Mouse (Mus musculus) hindbrain, embryonic 11.5 days (tissue): ENCODE results near the gene Kbtbd2. TPM values are rescaled to one million over a fixed set of nuclear protein-coding genes. Genes with fewer than 3 reads are reported as not detected.

Experiments used
- ATAC-seq: fragments of 200-750 bp; cut with Nextera tagmentation; 2 replicates; pipeline ENCODE4 v1.8.0; 2017; ENCODE audit warnings: mild to moderate bottlenecking, moderate TSS enrichment, moderate library complexity; ENCODE audit not compliant: low FRiP score
- DNase-seq: peaks from one replicate; pipeline ENCODE4 v3.0.0-alpha.2; 2015; ENCODE audit warnings: low spot score
- H3K27ac ChIP-seq: fragments of 300-500 bp; sonication (generic); 2 replicates; pipeline ENCODE4 v1.5.1; 2014; ENCODE audit warnings: mild to moderate bottlenecking, low read depth, low read length
- H3K27me3 ChIP-seq: fragments of 300-500 bp; sonication (generic); 2 replicates; pipeline ENCODE4 v1.6.1; 2014; ENCODE audit warnings: mild to moderate bottlenecking, low read length, moderate library complexity, mixed read lengths; ENCODE audit not compliant: control insufficient read depth, insufficient read depth
- H3K36me3 ChIP-seq: fragments of 300-500 bp; sonication (generic); 2 replicates; pipeline ENCODE4 v1.6.1; 2014; ENCODE audit warnings: mild to moderate bottlenecking, low read length, moderate library complexity, mixed read lengths; ENCODE audit not compliant: control insufficient read depth, insufficient read depth
- H3K4me1 ChIP-seq: fragments of 300-500 bp; sonication (generic); replicated peaks from 2 replicates; pipeline ENCODE4 v1.6.1; 2014; ENCODE audit warnings: low read length, mixed read lengths; ENCODE audit not compliant: control insufficient read depth, insufficient read depth
- H3K4me2 ChIP-seq: fragments of 300-500 bp; sonication (generic); replicated peaks from 2 replicates; pipeline ENCODE4 v1.6.1; 2014; ENCODE audit warnings: mild to moderate bottlenecking, low read depth, low read length
- H3K4me3 ChIP-seq: fragments of 300-500 bp; sonication (generic); 2 replicates; pipeline ENCODE4 v1.5.1; 2014; ENCODE audit warnings: low read depth, low read length
- H3K9ac ChIP-seq: fragments of 300-500 bp; sonication (generic); 2 replicates; pipeline ENCODE4 v1.6.1; 2014; ENCODE audit warnings: low read depth, low read length
- H3K9me3 ChIP-seq: fragments of 300-500 bp; sonication (generic); 2 replicates; pipeline ENCODE4 v1.6.1; 2016; ENCODE audit warnings: low read length; ENCODE audit not compliant: control insufficient read depth
- WGBS: fragments of 180-500 bp; shearing (Covaris S2); extraction: QIAGEN DNeasy Blood & Tissue Kit; methylation state at CpG from one replicate; pipeline ENCODE4 v1.1.7; 2014; 5-methylcytosine and 5-hydroxymethylcytosine counted together
- polyA plus RNA-seq: library from polyadenylated mRNA; unstranded; fragments of >200 nt; fragmentation: Nextera tagmentation; extraction: Ambion mirVana; gene quantifications from 2 replicates; pipeline ENCODE4 v1.2.1, GENCODE M21; 2014

The Kbtbd2 gene
- polyA plus RNA-seq, 1 experiment from 2014 or later, result 37.4 TPM

GRCm38 (mm10) chr6:56765696-56766095 lies 31.9 kb downstream of the Kbtbd2 start:
- Histone ChIP-seq H3K9me3 (no peaks in the 10 kb centered on the region), H3K36me3 (no peaks in the 10 kb centered on the region), H3K4me3 (no peak overlapping the region), H3K4me1 (no peaks in the 10 kb centered on the region), H3K27me3 (no peaks in the 10 kb centered on the region), H3K27ac (no peak overlapping the region), H3K9ac (no peak overlapping the region), H3K4me2 (no peak overlapping the region)
- 85% methylated on average over 4 of the region's 4 CpGs for WGBS
- ATAC-seq (no peak), DNase-seq (no peak)

- H3K4me3 ChIP-seq, result no peak overlapping the region
- ATAC-seq (no peak), DNase-seq (no peak)
- no peaks in the 10 kb centered on the region for H3K4me1 ChIP-seq
- 81% methylated on average over 3 of the region's 3 CpGs for WGBS
- H3K36me3 ChIP-seq, result no peaks in the 10 kb centered on the region
- H3K9ac ChIP-seq, result no peak overlapping the region
- H3K4me2 ChIP-seq, result no peak overlapping the region
- no peak overlapping the region for H3K27ac ChIP-seq
- H3K9me3 ChIP-seq, result no peaks in the 10 kb centered on the region
- no peaks in the 10 kb centered on the region for H3K27me3 ChIP-seq
Measured at GRCm38 (mm10) chr6:56765265-56765664, 32.3 kb downstream of the Kbtbd2 start.

- ATAC-seq, result no peak
- 89% methylated on average over 1 of the region's 1 CpGs for WGBS
- Histone ChIP-seq H3K4me2 (no peak overlapping the region), H3K27me3 (no peaks in the 10 kb centered on the region), H3K9ac (no peak overlapping the region), H3K4me3 (no peak overlapping the region), H3K27ac (no peak overlapping the region), H3K36me3 (peaks cover 4% of the 10 kb centered on the region), H3K9me3 (no peaks in the 10 kb centered on the region), H3K4me1 (no peaks in the 10 kb centered on the region)
- no peak for DNase-seq
Measured at GRCm38 (mm10) chr6:56759324-56759723, 38.3 kb downstream of the Kbtbd2 start.

DNA sequence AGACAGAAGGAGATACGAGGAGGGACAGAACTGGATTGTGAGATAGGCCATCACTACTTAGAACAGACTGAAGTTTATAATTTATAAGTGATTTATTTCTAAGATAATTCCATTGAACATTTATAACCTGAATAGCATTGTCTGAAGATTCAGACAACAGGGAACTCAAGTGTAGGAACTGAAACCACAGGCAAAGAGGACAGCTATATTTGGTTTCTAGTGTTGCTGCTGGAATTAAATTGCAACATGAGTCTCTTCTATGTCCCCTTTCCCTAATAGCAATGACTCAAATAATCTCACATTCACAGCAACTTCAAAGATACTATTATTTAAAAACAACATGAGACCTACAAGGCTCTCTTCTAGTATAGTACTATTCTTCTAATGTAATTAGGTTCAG lies 41.5 kb downstream of the Kbtbd2 start:
- H3K4me3 ChIP-seq, result no peak overlapping the region
- ATAC-seq, result no peak
- WGBS, result 78% methylated on average over 1 of the region's 1 CpGs
- H3K9me3 ChIP-seq, result no peaks in the 10 kb centered on the region
- H3K27ac ChIP-seq, result no peak overlapping the region
- H3K36me3 ChIP-seq, result peaks cover 4% of the 10 kb centered on the region
- H3K4me1 ChIP-seq, result no peaks in the 10 kb centered on the region
- H3K27me3 ChIP-seq, result no peaks in the 10 kb centered on the region
- DNase-seq, result no peak
- H3K4me2 ChIP-seq, result no peak overlapping the region
- H3K9ac ChIP-seq, result no peak overlapping the region

DNA sequence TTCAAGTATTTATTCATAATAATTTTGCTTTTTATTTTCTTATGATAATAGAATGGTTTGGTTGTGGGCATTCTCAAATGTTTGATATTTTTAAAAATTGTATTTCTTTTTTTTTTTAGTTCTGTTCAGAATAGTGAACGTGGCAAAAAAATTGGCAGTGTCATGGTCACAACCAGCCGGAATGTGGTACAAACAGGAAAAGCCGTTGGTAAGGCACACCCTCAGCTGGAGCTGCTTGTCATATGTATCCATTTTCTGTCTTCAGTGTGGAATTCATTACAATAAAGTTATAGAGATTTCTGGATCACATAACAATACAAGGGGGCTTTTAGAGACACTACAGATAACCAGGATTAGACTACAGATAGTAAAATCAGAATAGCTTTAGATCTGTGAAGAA lies 43.9 kb downstream of the Kbtbd2 start:
- Histone ChIP-seq H3K27ac (no peak overlapping the region), H3K9ac (no peak overlapping the region), H3K4me3 (no peak overlapping the region), H3K4me1 (no peaks in the 10 kb centered on the region), H3K36me3 (peaks cover 4% of the 10 kb centered on the region), H3K27me3 (no peaks in the 10 kb centered on the region), H3K9me3 (no peaks in the 10 kb centered on the region), H3K4me2 (no peak overlapping the region)
- DNase-seq, result no peak
- WGBS, result 92% methylated on average over 3 of the region's 3 CpGs
- no peak for ATAC-seq

- Histone ChIP-seq H3K4me2 (no peak overlapping the region), H3K27ac (no peak overlapping the region), H3K4me3 (no peak overlapping the region), H3K9ac (no peak overlapping the region), H3K9me3 (no peaks in the 10 kb centered on the region), H3K27me3 (no peaks in the 10 kb centered on the region), H3K4me1 (no peaks in the 10 kb centered on the region), H3K36me3 (peaks cover 6% of the 10 kb centered on the region; the same call in 1 of the 2 replicates)
- DNase-seq (no peak), ATAC-seq (no peak)
- WGBS, result 93% methylated on average over 5 of the region's 5 CpGs
Measured at GRCm38 (mm10) chr6:56745950-56746543, 51.6 kb downstream of the Kbtbd2 start.

GRCm38 (mm10) chr6:56732545-56732944 lies 65.1 kb downstream of the Kbtbd2 start:
- no peaks in the 10 kb centered on the region for H3K4me1 ChIP-seq
- H3K9me3 ChIP-seq, result no peaks in the 10 kb centered on the region
- H3K36me3 ChIP-seq, result peaks cover 2% of the 10 kb centered on the region; the same call in 1 of the 2 replicates
- 87% methylated on average over 2 of the region's 2 CpGs for WGBS
- no peak overlapping the region for H3K4me3 ChIP-seq
- no peak overlapping the region for H3K9ac ChIP-seq
- H3K27ac ChIP-seq, result no peak overlapping the region
- DNase-seq, result no peak
- no peak for ATAC-seq
- no peak overlapping the region for H3K4me2 ChIP-seq
- H3K27me3 ChIP-seq, result no peaks in the 10 kb centered on the region

Other genes starting within 250 kb of the Kbtbd2 start
- gene Pde1c, start 228.7 kb downstream of the Kbtbd2 start, polyA plus RNA-seq, result 3.8 and 6.0 TPM in 2 replicates
- 184 and 192 TPM in 2 replicates for gene Lsm5, start 93.1 kb downstream of the Kbtbd2 start, polyA plus RNA-seq
- gene Avl9, start 82.9 kb downstream of the Kbtbd2 start, polyA plus RNA-seq, result 32.9 TPM in 2 replicates
- gene Fkbp9, start 34.2 kb upstream of the Kbtbd2 start, polyA plus RNA-seq, result 55.4 and 61.4 TPM in 2 replicates
- gene Nt5c3, start 126.1 kb upstream of the Kbtbd2 start, polyA plus RNA-seq, result 98.1 and 102 TPM in 2 replicates
- gene Vmn1r4, start 126.2 kb upstream of the Kbtbd2 start, polyA plus RNA-seq, result 0.15 and 0.38 TPM in 2 replicates
- gene Vmn1r5, start 172.5 kb upstream of the Kbtbd2 start, polyA plus RNA-seq, result not detected in 2 replicates
- gene Vmn1r6, start 199.4 kb upstream of the Kbtbd2 start, polyA plus RNA-seq, result not detected in 2 replicates
- gene Vmn1r7, start 227.5 kb upstream of the Kbtbd2 start, polyA plus RNA-seq, result not detected in 2 replicates
- not detected in 2 replicates for gene Vmn1r8, start 234.5 kb upstream of the Kbtbd2 start, polyA plus RNA-seq